Mouse (Mus musculus): ENCODE results near the gene Ccdc14.

DNA sequence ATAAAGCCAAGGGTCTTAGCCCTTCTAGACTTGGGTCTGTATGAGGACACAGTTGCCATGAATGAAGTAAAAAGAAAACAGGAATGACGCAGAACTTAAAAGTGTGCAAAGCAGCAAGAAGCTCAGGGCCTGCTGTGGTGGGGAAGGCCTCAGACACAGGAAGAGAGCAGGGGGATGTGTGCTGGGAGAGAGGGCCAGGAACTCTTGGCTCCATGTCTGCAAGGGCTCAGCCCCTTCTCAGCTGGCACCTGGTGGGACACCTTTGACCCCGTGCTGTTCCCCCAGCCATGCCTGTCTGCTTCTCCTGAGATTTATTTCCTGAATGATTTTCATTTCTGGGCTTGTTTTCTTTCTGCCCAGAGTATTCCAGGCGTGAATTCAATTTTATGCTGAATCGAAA, 59.1 kb downstream of the Ccdc14 start:
- no peak for TF ChIP-seq SMC3 (IDR thresholded peaks at IDR 0.05; ENCODE audit: low read depth, low read length)
- TF ChIP-seq CTCF (conservative IDR thresholded peaks at IDR 0.05 in 1 of 2, IDR thresholded peaks at IDR 0.05 in 1 of 2; ENCODE audit: low read depth in 2 of 2, low read length in 2 of 2): no peak
- no peak for TF ChIP-seq POLR2AphosphoS2 (IDR thresholded peaks at IDR 0.05; ENCODE audit: low read depth, low read length)
- no peak for TF ChIP-seq POLR2A (IDR thresholded peaks at IDR 0.05; ENCODE audit: low read depth, low read length)
- TF ChIP-seq EP300 (IDR thresholded peaks at IDR 0.05; ENCODE audit: low read length): no peak
- TF ChIP-seq NELFE (IDR thresholded peaks at IDR 0.05; ENCODE audit: low read depth, low read length): no peak
- TF ChIP-seq ZNF384 (IDR thresholded peaks at IDR 0.05; ENCODE audit: low read depth, low read length): no peak

Measured in CH12.LX (cell line).